Mouse (Mus musculus): ENCODE results near the gene Cacna1a. TPM values are rescaled to one million over a fixed set of nuclear protein-coding genes. Genes with fewer than 3 reads are reported as not detected.

Cacna1a gene
- 6.6 TPM for polyA plus RNA-seq (2017; shearing (Covaris generic))

DNA sequence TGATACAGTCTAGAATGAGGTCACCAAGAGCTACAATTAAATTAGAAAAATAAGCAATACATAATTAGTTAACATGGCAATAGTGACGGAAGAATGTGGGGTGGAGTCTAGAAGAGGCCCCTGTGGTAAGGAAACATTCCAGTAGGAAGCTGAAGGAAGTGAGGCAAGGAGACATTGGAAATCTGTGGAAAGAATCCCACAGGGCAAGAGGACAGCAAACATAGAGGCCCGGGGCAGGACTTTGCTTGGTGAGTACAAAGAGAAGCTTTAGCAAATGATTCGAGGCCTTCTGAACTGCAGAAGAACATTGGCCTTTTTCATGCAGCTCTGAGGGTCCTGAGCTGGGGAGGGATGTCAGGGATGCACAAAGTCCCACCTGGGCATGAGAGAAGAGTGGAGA, at the start of gene Cacna1a:
Gene Cacna1a, plus strand, starts transcription at position 166 of the 400 bp plus-strand sequence.

DNA sequence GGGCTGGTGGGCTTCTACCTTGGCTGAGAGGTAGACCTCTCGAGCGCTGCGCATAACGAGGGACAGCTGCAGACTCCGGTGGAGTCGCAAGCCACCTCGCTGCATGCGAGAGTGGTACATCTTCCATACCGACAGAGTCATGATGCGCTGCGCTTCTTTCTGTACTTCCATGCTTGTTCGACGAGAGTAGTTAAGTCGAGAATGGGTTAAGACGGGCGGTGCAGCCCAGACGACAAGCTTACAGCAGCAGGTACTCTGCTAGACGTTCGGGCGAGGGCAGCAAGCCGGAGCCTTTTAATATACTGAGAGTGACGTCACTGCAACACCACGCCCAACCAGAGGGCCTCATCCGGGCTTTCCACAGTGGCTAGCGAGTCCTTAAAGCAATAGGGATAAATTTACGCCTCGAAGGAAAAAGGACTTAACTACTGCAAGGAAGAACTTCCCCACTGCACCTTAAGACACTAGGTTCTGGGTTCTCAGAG, 274.4 kb downstream of the Cacna1a start, which contains the start of gene Ier2:
Gene Ier2, minus strand, starts transcription at position 272 of the 485 bp plus-strand sequence.

DNA sequence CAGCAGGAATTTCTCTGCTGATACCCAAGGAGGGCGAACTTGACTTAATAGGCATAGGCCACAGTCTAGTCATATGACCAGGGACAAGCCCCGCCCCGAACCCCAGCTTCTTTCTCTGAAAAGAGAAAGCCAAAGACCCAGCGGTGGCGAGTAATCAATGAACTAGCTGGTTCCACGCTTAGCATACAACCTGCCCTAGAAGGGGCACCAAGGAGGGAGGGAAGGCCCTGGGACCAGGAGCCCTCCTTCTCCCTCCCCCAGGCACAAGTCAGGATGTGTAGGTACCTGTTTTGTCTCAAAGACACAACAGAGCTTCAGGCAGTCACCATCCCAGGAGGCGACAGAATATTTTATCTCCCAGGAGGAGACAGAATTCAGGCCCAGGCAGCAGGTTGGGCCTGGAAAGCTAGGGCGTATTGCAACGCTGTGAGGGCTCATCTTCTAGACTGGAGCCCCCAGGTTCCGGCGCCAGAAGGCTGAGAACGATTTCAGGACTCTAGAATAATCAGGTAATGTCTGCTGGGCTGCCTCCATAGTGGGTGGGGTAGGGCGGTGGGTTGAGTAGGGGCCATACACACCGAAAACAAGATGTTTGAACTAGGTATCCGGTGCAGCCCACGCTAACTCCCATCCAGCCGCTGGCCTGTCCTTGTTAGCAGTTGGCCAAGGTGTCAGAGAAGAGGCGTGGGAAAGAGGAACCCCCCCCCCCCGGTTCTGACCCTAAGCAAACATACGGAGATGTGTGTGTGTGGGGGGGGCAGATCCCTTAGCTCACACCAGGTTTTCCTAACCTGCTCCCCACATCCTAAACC, 298.2 kb downstream of the Cacna1a start, which contains the start of gene Trmt1:
Gene Trmt1, plus strand, starts transcription at position 117 of the 812 bp plus-strand sequence.

DNA sequence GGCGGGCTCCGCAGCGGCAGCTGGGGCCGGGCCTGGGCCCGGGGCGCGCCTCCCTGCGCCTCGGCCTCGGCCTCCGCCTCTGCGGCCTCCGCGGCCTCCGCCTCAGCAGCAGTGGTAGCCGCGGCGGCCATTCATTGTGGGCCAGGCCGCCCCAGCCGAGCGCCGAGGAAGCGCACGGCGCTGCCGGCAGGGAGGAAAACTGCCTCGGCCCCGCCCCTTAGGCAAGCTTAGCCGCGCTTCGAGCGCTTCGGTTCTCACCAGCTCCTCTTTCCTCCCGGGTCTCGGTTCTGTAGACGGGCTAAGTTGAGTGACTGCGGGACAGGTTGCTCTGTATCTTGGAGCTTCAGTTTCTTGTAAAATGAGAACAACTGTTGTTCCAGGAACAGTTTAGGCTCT, 299.5 kb downstream of the Cacna1a start, which contains the start of gene Nacc1:
Gene Nacc1, minus strand, starts transcription at position 158 of the 396 bp plus-strand sequence.

Other genes starting within 250 kb of the Cacna1a start
- 59.6 TPM for gene Cc2d1a, start 240.5 kb upstream of the Cacna1a start, polyA plus RNA-seq (2017; shearing (Covaris generic))
- 3.3 TPM for gene 4930432K21Rik, start 240.4 kb upstream of the Cacna1a start, polyA plus RNA-seq (2017; shearing (Covaris generic))
- gene Nanos3, start 203.2 kb upstream of the Cacna1a start, polyA plus RNA-seq (2017; shearing (Covaris generic)): not detected
- 3.4 TPM for gene Zswim4, start 151.4 kb upstream of the Cacna1a start, polyA plus RNA-seq (2017; shearing (Covaris generic))
- gene D8Ertd738e, start 138.7 kb upstream of the Cacna1a start, polyA plus RNA-seq (2017; shearing (Covaris generic)): 327 TPM
- 17.2 TPM for gene Mri1, start 131.1 kb upstream of the Cacna1a start, polyA plus RNA-seq (2017; shearing (Covaris generic))
- gene Ccdc130, start 118.1 kb upstream of the Cacna1a start, polyA plus RNA-seq (2017; shearing (Covaris generic)): 42.3 TPM